22 mouse cellular contexts compared by ENCODE assay signal in genomic region chr17:4526466-4526865, GRCm38 (mm10).
"Had no signal": no experiment of that assay in that cellular context is flagged by ENCODE, and none has a peak within 500 bp of the region (broad histone marks: within the 10 kb centered on the region; RNA-seq: fewer than 3 reads in every experiment).

No protein-coding gene starts in this region.

- H3K9ac ChIP-seq: kidney, embryonic 15.5 days; limb, embryonic 12.5 days; limb, embryonic 15.5 days; lung, embryonic 14.5 days; midbrain, embryonic 13.5 days; neural tube, embryonic 13.5 days; stomach, embryonic 15.5 days had no signal

- H3K4me1 ChIP-seq: limb, embryonic 12.5 days; limb, embryonic 15.5 days; midbrain, embryonic 10.5 days; midbrain, embryonic 13.5 days; neural tube, embryonic 13.5 days; stomach, embryonic 15.5 days had no signal

- H3K36me3 ChIP-seq: kidney, embryonic 15.5 days; limb, embryonic 12.5 days; limb, embryonic 15.5 days; midbrain, embryonic 10.5 days; midbrain, embryonic 13.5 days; neural tube, embryonic 13.5 days; stomach, embryonic 15.5 days had no signal

- H3K9me3 ChIP-seq: kidney, embryonic 15.5 days; limb, embryonic 12.5 days; limb, embryonic 15.5 days; megakaryocyte, embryonic 14.5 days; midbrain, embryonic 10.5 days; midbrain, embryonic 13.5 days; neural tube, embryonic 13.5 days; stomach, embryonic 15.5 days had no signal

- DNase-seq: kidney, adult 2 months; kidney, postnatal 10 days; kidney, postnatal 36 days; lung, embryonic 14.5 days; lung, postnatal 36 days; retina, postnatal 1 day; right cerebral cortex, postnatal 25 days; spleen, adult 18-20 months; thymus, postnatal 25 days had no signal

- H3K4me2 ChIP-seq: kidney, embryonic 15.5 days; limb, embryonic 12.5 days; limb, embryonic 15.5 days; lung, embryonic 14.5 days; midbrain, embryonic 13.5 days; neural tube, embryonic 13.5 days; stomach, embryonic 15.5 days had no signal

- H3K4me3 ChIP-seq: kidney, embryonic 15.5 days; left cerebral cortex, adult 2 months; limb, embryonic 12.5 days; limb, embryonic 15.5 days; megakaryocyte, embryonic 14.5 days; midbrain, embryonic 10.5 days; midbrain, embryonic 13.5 days; myocyte; neural tube, embryonic 13.5 days; stomach, embryonic 15.5 days had no signal

- ATAC-seq: intestine, postnatal 0 days; lung, postnatal 0 days; midbrain, embryonic 13.5 days; midbrain, embryonic 16.5 days had no signal

- H3K27ac ChIP-seq: kidney, embryonic 15.5 days; left cerebral cortex, adult 2 months; limb, embryonic 12.5 days; limb, embryonic 15.5 days; midbrain, embryonic 10.5 days; midbrain, embryonic 13.5 days; neural tube, embryonic 13.5 days; stomach, embryonic 15.5 days had no signal

- H3K27me3 ChIP-seq: kidney, embryonic 15.5 days; limb, embryonic 12.5 days; limb, embryonic 15.5 days; megakaryocyte, embryonic 14.5 days; midbrain, embryonic 13.5 days; neural tube, embryonic 13.5 days; stomach, embryonic 15.5 days had no signal
